Mouse (Mus musculus) spleen, adult 2 months (tissue): ENCODE measurements around the gene Tmem256. TPM values are rescaled to one million over a fixed set of nuclear protein-coding genes. Genes with fewer than 3 reads are reported as not detected.

ENCODE experiments used
- DNase-seq, 2 experiments: peaks; one replicate each; pipeline versions ENCODE4 v3.0.0 to v3.0.0-alpha.2; 2012 to 2021; ENCODE audit warnings: low spot score in 2 of 2, low read depth in 1 of 2
- H3K27ac ChIP-seq: fragments of 200-500 bp; 2 replicates; pipeline ENCODE4 v1.5.1; 2012; ENCODE audit warnings: low read length, inconsistent platforms; ENCODE audit not compliant: insufficient read depth
- H3K27me3 ChIP-seq: fragments of 200-500 bp; 2 replicates; pipeline ENCODE4 v1.6.1; 2012; ENCODE audit warnings: mild to moderate bottlenecking, moderate library complexity, low read length, inconsistent platforms; ENCODE audit not compliant: control insufficient read depth, insufficient read depth
- H3K36me3 ChIP-seq: fragments of 200-500 bp; 2 replicates; pipeline ENCODE4 v1.6.1; 2012; ENCODE audit warnings: mild to moderate bottlenecking, low read length, inconsistent platforms; ENCODE audit not compliant: control insufficient read depth, insufficient read depth
- H3K4me1 ChIP-seq: fragments of 200-500 bp; 2 replicates; pipeline ENCODE4 v1.6.1; 2011; ENCODE audit warnings: inconsistent platforms; ENCODE audit not compliant: control insufficient read depth, insufficient read depth, insufficient read length
- H3K4me3 ChIP-seq: fragments of 200-500 bp; 2 replicates; pipeline ENCODE4 v1.5.1; 2011; ENCODE audit warnings: mild to moderate bottlenecking, inconsistent platforms; ENCODE audit not compliant: insufficient read depth, insufficient read length; ENCODE audit errors: extremely low read depth
- CTCF ChIP-seq: fragments of 200-500 bp; IDR thresholded peaks from 2 replicates; pipeline ENCODE4 v1.5.1; 2011; ENCODE audit warnings: mild to moderate bottlenecking, inconsistent platforms; ENCODE audit not compliant: insufficient read depth, insufficient read length, insufficient replicate concordance; ENCODE audit errors: extremely low read depth
- POLR2A ChIP-seq: fragments of 200-500 bp; IDR thresholded peaks from 2 replicates; pipeline ENCODE4 v1.6.1; 2011; ENCODE audit warnings: low read depth, low read length, inconsistent platforms
- WGBS: fragments of 180-500 bp; shearing (Covaris S2); methylation state at CpG from one replicate; pipeline ENCODE4 v1.1.7; 2018; 5-methylcytosine and 5-hydroxymethylcytosine counted together
- polyA plus RNA-seq: library from polyadenylated mRNA; depleted of rRNA; stranded (reverse); fragments of >200 nt; gene quantifications from 2 replicates; pipeline ENCODE4 v1.2.3, GENCODE M21; 2012; rRNA removed

Gene Tmem256
- 93.7 and 99.0 TPM in 2 replicates for polyA plus RNA-seq

- peaks cover 13% of the 10 kb centered on the region for H3K27me3 ChIP-seq
- peaks cover 10% of the 10 kb centered on the region for H3K4me1 ChIP-seq
- no peak for TF ChIP-seq CTCF
- peak; percentile 35 for TF ChIP-seq POLR2A
- under 1% methylated on average over 34 of the region's 34 CpGs for WGBS
- peak within 1 kb of the TSS; percentile 76 for H3K4me3 ChIP-seq
- H3K27ac ChIP-seq, result peak within 1 kb of the TSS; percentile 46
- DNase-seq, result peak; percentile 79 to 91
- H3K36me3 ChIP-seq, result no peaks in the 10 kb centered on the region
These were observed at the start of gene Tmem256 for GRCm38 (mm10) chr11:69837952-69838713. Tmem256 (plus strand) TSS chr11:69838514.

GRCm38 (mm10) chr11:69789431-69789830 lies 48.9 kb upstream of the Tmem256 start:
- WGBS, result 80% methylated on average over 5 of the region's 5 CpGs
- Histone ChIP-seq H3K36me3 (no peaks in the 10 kb centered on the region), H3K27ac (no peak overlapping the region), H3K27me3 (no peaks in the 10 kb centered on the region), H3K4me1 (no peaks in the 10 kb centered on the region), H3K4me3 (no peak overlapping the region)
- TF ChIP-seq CTCF (no peak), POLR2A (no peak)
- no peak for DNase-seq

GRCm38 (mm10) chr11:69791420-69791819 lies 46.9 kb upstream of the Tmem256 start:
- no peak for DNase-seq
- Histone ChIP-seq H3K27me3 (no peaks in the 10 kb centered on the region), H3K4me1 (no peaks in the 10 kb centered on the region), H3K27ac (no peak overlapping the region), H3K4me3 (no peak overlapping the region), H3K36me3 (no peaks in the 10 kb centered on the region)
- TF ChIP-seq CTCF, result no peak
- no peak for TF ChIP-seq POLR2A
- 82% methylated on average over 5 of the region's 5 CpGs for WGBS

- Histone ChIP-seq H3K4me1 (no peaks in the 10 kb centered on the region), H3K27me3 (no peaks in the 10 kb centered on the region), H3K36me3 (no peaks in the 10 kb centered on the region), H3K4me3 (no peak overlapping the region), H3K27ac (no peak overlapping the region)
- TF ChIP-seq CTCF, result no peak
- 75% methylated on average over 5 of the region's 5 CpGs for WGBS
- DNase-seq, result no peak
These were observed 44.9 kb upstream of the Tmem256 start for GRCm38 (mm10) chr11:69793429-69793828.

GRCm38 (mm10) chr11:69795168-69795982 lies 42.9 kb upstream of the Tmem256 start, which contains the start of gene Chrnb1:
Chrnb1 (minus strand) TSS chr11:69795943.
- Histone ChIP-seq H3K36me3 (no peaks in the 10 kb centered on the region), H3K4me3 (peak within 1 kb of the TSS; percentile 71), H3K4me1 (peaks cover 12% of the 10 kb centered on the region), H3K27ac (peak within 1 kb of the TSS; percentile 42; the same call in 1 of the 2 replicates), H3K27me3 (no peaks in the 10 kb centered on the region)
- TF ChIP-seq CTCF (no peak), POLR2A (peak; percentile 51)
- 1% methylated on average over 52 of the region's 52 CpGs for WGBS
- DNase-seq, result peak; percentile 92 to 95

- peak overlapping the region; percentile 71; the same call in 1 of the 2 replicates for H3K4me3 ChIP-seq
- H3K27me3 ChIP-seq, result peaks cover 3% of the 10 kb centered on the region
- TF ChIP-seq CTCF (no peak), POLR2A (no peak)
These were observed 42.3 kb upstream of the Tmem256 start for GRCm38 (mm10) chr11:69795983-69796435.

More at GRCm38 (mm10) chr11:69795983-69796435, 42.3 kb upstream of the Tmem256 start:
- H3K4me1 ChIP-seq, result peaks cover 18% of the 10 kb centered on the region
- no peak overlapping the region for H3K27ac ChIP-seq
- no peak for DNase-seq
- H3K36me3 ChIP-seq, result no peaks in the 10 kb centered on the region
- 6% methylated on average over 13 of the region's 13 CpGs for WGBS
